Mouse (Mus musculus) cerebellum, adult 9-10 months (tissue): Measurements from ENCODE around the gene 1110032F04Rik.
"Not testable (repeated sequence)": the region's sequence is repeated elsewhere in the genome, so short reads cannot be mapped to it uniquely, and the experiment has no call there.

Source experiments
- DNase-seq: peaks from one replicate; pipeline ENCODE4 v3.0.0; 2022

Gene 1110032F04Rik

GRCm38 (mm10) chr3:68869211-68869690 is at the start of gene 1110032F04Rik:
1110032F04Rik (plus strand) TSS chr3:68869586.
- DNase-seq = no peak

GRCm38 (mm10) chr3:68821406-68821805 is 48.0 kb upstream of the 1110032F04Rik start:
- no peak for DNase-seq

GRCm38 (mm10) chr3:68821926-68822341 is 47.5 kb upstream of the 1110032F04Rik start:
- peak; percentile 5 for DNase-seq

- DNase-seq = peak; percentile 43
Observed at GRCm38 (mm10) chr3:68823876-68824764, 45.3 kb upstream of the 1110032F04Rik start.

GRCm38 (mm10) chr3:68824765-68825090 is 44.7 kb upstream of the 1110032F04Rik start:
- no peak for DNase-seq

- no peak for DNase-seq
Observed at GRCm38 (mm10) chr3:68825151-68825550, 44.2 kb upstream of the 1110032F04Rik start.

GRCm38 (mm10) chr3:68827671-68828070 is 41.7 kb upstream of the 1110032F04Rik start:
- DNase-seq = no peak

- DNase-seq = no peak
Observed at GRCm38 (mm10) chr3:68829944-68830343, 39.4 kb upstream of the 1110032F04Rik start.

- DNase-seq = no peak
Observed at GRCm38 (mm10) chr3:68836857-68837499, 32.4 kb upstream of the 1110032F04Rik start.

- no peak for DNase-seq
Observed at GRCm38 (mm10) chr3:68840206-68840605, 29.2 kb upstream of the 1110032F04Rik start.

- no peak for DNase-seq
Observed at GRCm38 (mm10) chr3:68844025-68844424, 25.4 kb upstream of the 1110032F04Rik start.

- DNase-seq = no peak
Observed at GRCm38 (mm10) chr3:68848323-68848722, 21.1 kb upstream of the 1110032F04Rik start.

- DNase-seq = no peak
Observed at GRCm38 (mm10) chr3:68852414-68852813, 17.0 kb upstream of the 1110032F04Rik start.

GRCm38 (mm10) chr3:68869691-68870567 is 543 bp downstream of the 1110032F04Rik start:
- no peak for DNase-seq

- DNase-seq = no peak
Observed at GRCm38 (mm10) chr3:68870568-68870950, 1.2 kb downstream of the 1110032F04Rik start.

GRCm38 (mm10) chr3:68874079-68874478 is 4.7 kb downstream of the 1110032F04Rik start:
- DNase-seq = no peak

GRCm38 (mm10) chr3:68886845-68887244 is 17.5 kb downstream of the 1110032F04Rik start:
- no peak for DNase-seq

GRCm38 (mm10) chr3:68895426-68895825 is 26.0 kb downstream of the 1110032F04Rik start:
- no peak for DNase-seq

- DNase-seq = no peak
Observed at GRCm38 (mm10) chr3:68897154-68897553, 27.8 kb downstream of the 1110032F04Rik start.

- DNase-seq = not testable (repeated sequence)
Observed at GRCm38 (mm10) chr3:68902636-68903035, 33.2 kb downstream of the 1110032F04Rik start.

GRCm38 (mm10) chr3:68904902-68905778 is 35.8 kb downstream of the 1110032F04Rik start:
- no peak for DNase-seq

GRCm38 (mm10) chr3:68907509-68907908 is 38.1 kb downstream of the 1110032F04Rik start:
- no peak for DNase-seq
